Mouse (Mus musculus): ENCODE data around the gene Fat3. TPM values are rescaled to one million over a fixed set of nuclear protein-coding genes. Genes with fewer than 3 reads are reported as not detected.

The Fat3 gene
- polyA plus RNA-seq, 1 experiment from 2014 or later, result 6.6 TPM

GRCm38 (mm10) chr9:16499621-16500381, 1.3 kb downstream of the Fat3 start:
- Histone ChIP-seq H3K9ac (ENCODE audit: low read depth, low read length) (peak overlapping the region; percentile 69), H3K4me3 (ENCODE audit: low read length) (peak overlapping the region; percentile 62), H3K4me2 (replicated peaks; ENCODE audit: low read depth, low read length) (peak overlapping the region; percentile 95), H3K36me3 (ENCODE audit: control insufficient read depth, insufficient read depth, low read length) (no peaks in the 10 kb centered on the region), H3K9me3 (ENCODE audit: control insufficient read depth, low read length) (no peaks in the 10 kb centered on the region), H3K27ac (ENCODE audit: low read depth, low read length) (peak overlapping the region; percentile 47; the same call in 1 of the 2 replicates), H3K27me3 (ENCODE audit: control insufficient read depth, insufficient read depth, low read length) (0 out of 2 replicates have a peak, but pooled peaks cover 4% of the 10 kb centered on the region), H3K4me1 (ENCODE audit: control insufficient read depth, insufficient read depth, low read length) (0 out of 2 replicates have a peak, but pooled peaks cover 5% of the 10 kb centered on the region)
- peak; percentile 43 for ATAC-seq (ENCODE audit: low FRiP score, low TSS enrichment)
- under 1% methylated on average over 35 of the region's 35 CpGs for WGBS

DNA sequence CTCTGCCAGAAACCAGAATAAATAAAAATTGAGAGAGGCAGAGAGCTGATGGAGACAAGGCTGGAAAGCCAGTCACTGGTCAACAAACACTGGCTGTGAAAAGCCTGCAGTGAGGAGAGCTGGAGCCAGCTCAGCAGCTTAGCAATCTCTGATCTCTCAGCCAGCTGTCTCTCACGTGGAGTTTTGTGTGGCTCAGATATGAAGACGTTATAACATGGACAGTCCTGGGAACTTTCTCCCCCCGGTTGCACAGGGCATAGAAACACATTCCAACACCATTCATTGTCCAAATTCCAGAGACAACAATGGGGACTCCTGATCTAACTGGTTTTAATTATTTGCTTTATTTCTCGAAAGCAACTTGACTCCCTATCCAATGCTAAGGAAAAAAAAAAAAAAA, 2.2 kb downstream of the Fat3 start:
- Histone ChIP-seq H3K4me2 (replicated peaks; ENCODE audit: low read depth, low read length) (peak overlapping the region; percentile 95; the same call in 1 of the 2 replicates), H3K36me3 (ENCODE audit: control insufficient read depth, insufficient read depth, low read length) (no peaks in the 10 kb centered on the region), H3K4me1 (ENCODE audit: control insufficient read depth, insufficient read depth, low read length) (0 out of 2 replicates have a peak, but pooled peaks cover 5% of the 10 kb centered on the region), H3K4me3 (ENCODE audit: low read length) (no peak overlapping the region), H3K27ac (ENCODE audit: low read depth, low read length) (no peak overlapping the region), H3K27me3 (ENCODE audit: control insufficient read depth, insufficient read depth, low read length) (0 out of 2 replicates have a peak, but pooled peaks cover 4% of the 10 kb centered on the region), H3K9me3 (ENCODE audit: control insufficient read depth, low read length) (no peaks in the 10 kb centered on the region), H3K9ac (ENCODE audit: low read depth, low read length) (no peak overlapping the region)
- no peak for ATAC-seq (ENCODE audit: low FRiP score, low TSS enrichment)
- WGBS, result 16% methylated on average over 4 of the region's 4 CpGs

- Histone ChIP-seq H3K27me3 (ENCODE audit: control insufficient read depth, insufficient read depth, low read length) (0 out of 2 replicates have a peak, but pooled peaks cover 4% of the 10 kb centered on the region), H3K9ac (ENCODE audit: low read depth, low read length) (no peak overlapping the region), H3K36me3 (ENCODE audit: control insufficient read depth, insufficient read depth, low read length) (no peaks in the 10 kb centered on the region), H3K4me2 (replicated peaks; ENCODE audit: low read depth, low read length) (no peak overlapping the region), H3K4me1 (ENCODE audit: control insufficient read depth, insufficient read depth, low read length) (no peaks in the 10 kb centered on the region), H3K27ac (ENCODE audit: low read depth, low read length) (no peak overlapping the region), H3K4me3 (ENCODE audit: low read length) (no peak overlapping the region), H3K9me3 (ENCODE audit: control insufficient read depth, low read length) (no peaks in the 10 kb centered on the region)
- ATAC-seq (ENCODE audit: low FRiP score, low TSS enrichment), result no peak
- 100% methylated on average over 1 of the region's 1 CpGs for WGBS
These were observed 3.7 kb downstream of the Fat3 start for GRCm38 (mm10) chr9:16497361-16497760.

DNA sequence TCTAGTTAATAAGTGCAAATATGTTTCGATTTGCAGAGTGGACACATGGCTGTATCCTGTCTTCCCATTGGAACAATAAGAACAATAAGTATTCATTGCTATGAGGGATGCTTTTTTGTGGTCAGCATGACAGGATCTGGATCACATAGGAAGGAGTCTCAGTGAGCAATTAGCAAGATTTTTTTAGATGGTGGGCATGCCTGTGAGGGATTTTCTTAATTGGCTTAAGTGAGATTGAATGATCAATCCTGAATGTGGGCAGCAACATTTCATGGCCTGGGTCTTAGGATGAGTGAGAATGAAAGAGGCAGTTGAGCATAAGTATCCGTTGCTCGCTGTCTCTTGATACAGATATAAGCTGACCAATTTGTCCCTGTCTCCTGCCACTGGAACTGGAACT, 4.8 kb downstream of the Fat3 start:
- H3K27me3 ChIP-seq (ENCODE audit: control insufficient read depth, insufficient read depth, low read length), result no peaks in the 10 kb centered on the region
- 91% methylated on average over 3 of the region's 3 CpGs for WGBS
- H3K4me1 ChIP-seq (ENCODE audit: control insufficient read depth, insufficient read depth, low read length), result no peaks in the 10 kb centered on the region
- H3K27ac ChIP-seq (ENCODE audit: low read depth, low read length), result no peak overlapping the region
- no peak overlapping the region for H3K9ac ChIP-seq (ENCODE audit: low read depth, low read length)
- no peak overlapping the region for H3K4me3 ChIP-seq (ENCODE audit: low read length)
- no peak overlapping the region for H3K4me2 ChIP-seq (replicated peaks; ENCODE audit: low read depth, low read length)
- no peak for ATAC-seq (ENCODE audit: low FRiP score, low TSS enrichment)
- no peaks in the 10 kb centered on the region for H3K9me3 ChIP-seq (ENCODE audit: control insufficient read depth, low read length)
- H3K36me3 ChIP-seq (ENCODE audit: control insufficient read depth, insufficient read depth, low read length), result no peaks in the 10 kb centered on the region

DNA sequence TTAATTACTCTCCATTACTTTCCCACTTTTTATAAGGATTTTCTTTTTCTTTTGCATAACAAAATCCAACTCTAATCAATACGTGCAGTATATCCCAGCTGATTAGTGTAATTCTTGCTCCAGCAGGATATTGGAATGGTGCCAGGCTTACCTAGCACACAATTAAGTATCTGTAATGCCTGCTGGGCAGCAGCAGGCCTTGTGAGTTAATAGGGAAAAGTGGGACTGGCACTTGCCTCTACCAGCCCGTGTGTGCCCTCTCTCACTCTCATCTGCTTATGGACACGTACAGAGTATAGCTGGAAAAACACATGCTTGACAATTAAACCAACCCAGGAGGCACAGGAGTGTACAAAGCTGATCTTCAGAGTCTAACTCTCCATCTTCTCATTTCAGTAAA, 11.4 kb downstream of the Fat3 start:
- 71% methylated on average over 3 of the region's 3 CpGs for WGBS
- Histone ChIP-seq H3K9me3 (ENCODE audit: control insufficient read depth, low read length) (no peaks in the 10 kb centered on the region), H3K4me2 (replicated peaks; ENCODE audit: low read depth, low read length) (no peak overlapping the region), H3K9ac (ENCODE audit: low read depth, low read length) (no peak overlapping the region), H3K27ac (ENCODE audit: low read depth, low read length) (no peak overlapping the region), H3K4me3 (ENCODE audit: low read length) (no peak overlapping the region), H3K4me1 (ENCODE audit: control insufficient read depth, insufficient read depth, low read length) (0 out of 2 replicates have a peak, but pooled peaks cover 3% of the 10 kb centered on the region), H3K36me3 (ENCODE audit: control insufficient read depth, insufficient read depth, low read length) (no peaks in the 10 kb centered on the region), H3K27me3 (ENCODE audit: control insufficient read depth, insufficient read depth, low read length) (no peaks in the 10 kb centered on the region)
- ATAC-seq (ENCODE audit: low FRiP score, low TSS enrichment), result no peak

DNA sequence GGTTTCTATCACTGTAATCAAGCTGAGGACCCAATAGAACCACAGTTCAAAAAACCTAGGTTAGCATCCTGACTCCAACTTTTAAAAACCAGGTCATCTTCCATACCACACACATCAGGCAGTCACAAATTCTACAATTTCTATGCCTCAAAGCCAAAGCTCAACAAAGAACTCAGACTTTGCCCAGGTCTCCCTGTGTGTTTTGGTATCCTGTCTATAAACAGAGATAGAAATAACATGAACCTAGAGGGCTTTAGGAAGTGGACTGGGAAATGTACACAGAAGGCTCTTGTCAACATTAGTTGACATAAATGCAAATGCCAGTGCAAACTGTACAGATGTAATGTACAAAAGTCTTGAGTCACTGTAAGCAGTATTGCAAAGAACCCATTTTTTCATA, 13.5 kb downstream of the Fat3 start:
- H3K4me2 ChIP-seq (replicated peaks; ENCODE audit: low read depth, low read length), result no peak overlapping the region
- ATAC-seq (ENCODE audit: low FRiP score, low TSS enrichment), result no peak
- H3K9ac ChIP-seq (ENCODE audit: low read depth, low read length), result no peak overlapping the region
- no peak overlapping the region for H3K4me3 ChIP-seq (ENCODE audit: low read length)
- H3K36me3 ChIP-seq (ENCODE audit: control insufficient read depth, insufficient read depth, low read length), result no peaks in the 10 kb centered on the region
- no peaks in the 10 kb centered on the region for H3K27me3 ChIP-seq (ENCODE audit: control insufficient read depth, insufficient read depth, low read length)
- no peaks in the 10 kb centered on the region for H3K9me3 ChIP-seq (ENCODE audit: control insufficient read depth, low read length)
- 0 out of 2 replicates have a peak, but pooled peaks cover 3% of the 10 kb centered on the region for H3K4me1 ChIP-seq (ENCODE audit: control insufficient read depth, insufficient read depth, low read length)
- H3K27ac ChIP-seq (ENCODE audit: low read depth, low read length), result no peak overlapping the region

DNA sequence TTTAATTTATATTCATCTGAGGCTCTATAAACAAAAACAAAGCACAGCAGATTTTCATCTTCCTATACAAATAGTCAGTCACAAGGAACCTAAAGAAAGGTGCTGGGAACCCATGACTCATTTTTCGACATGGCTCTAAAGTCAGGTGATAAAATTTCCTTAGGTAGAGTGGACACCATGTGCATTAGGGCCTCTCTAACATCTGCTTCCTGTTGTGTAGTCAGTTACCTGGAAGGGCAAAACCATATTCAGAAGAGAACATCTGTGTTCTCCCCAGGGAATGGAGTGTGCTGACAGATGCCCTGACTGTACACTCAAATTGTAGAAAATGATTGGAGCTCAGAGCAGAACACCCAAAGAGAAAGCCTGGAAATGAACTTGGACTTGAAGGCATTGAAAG, 14.9 kb downstream of the Fat3 start:
- H3K27ac ChIP-seq (ENCODE audit: low read depth, low read length), result no peak overlapping the region
- 91% methylated on average over 1 of the region's 1 CpGs for WGBS
- no peak for ATAC-seq (ENCODE audit: low FRiP score, low TSS enrichment)
- H3K4me2 ChIP-seq (replicated peaks; ENCODE audit: low read depth, low read length), result no peak overlapping the region
- H3K27me3 ChIP-seq (ENCODE audit: control insufficient read depth, insufficient read depth, low read length), result no peaks in the 10 kb centered on the region
- H3K9me3 ChIP-seq (ENCODE audit: control insufficient read depth, low read length), result no peaks in the 10 kb centered on the region
- H3K36me3 ChIP-seq (ENCODE audit: control insufficient read depth, insufficient read depth, low read length), result no peaks in the 10 kb centered on the region
- 0 out of 2 replicates have a peak, but pooled peaks cover 3% of the 10 kb centered on the region for H3K4me1 ChIP-seq (ENCODE audit: control insufficient read depth, insufficient read depth, low read length)
- no peak overlapping the region for H3K9ac ChIP-seq (ENCODE audit: low read depth, low read length)
- H3K4me3 ChIP-seq (ENCODE audit: low read length), result no peak overlapping the region

DNA sequence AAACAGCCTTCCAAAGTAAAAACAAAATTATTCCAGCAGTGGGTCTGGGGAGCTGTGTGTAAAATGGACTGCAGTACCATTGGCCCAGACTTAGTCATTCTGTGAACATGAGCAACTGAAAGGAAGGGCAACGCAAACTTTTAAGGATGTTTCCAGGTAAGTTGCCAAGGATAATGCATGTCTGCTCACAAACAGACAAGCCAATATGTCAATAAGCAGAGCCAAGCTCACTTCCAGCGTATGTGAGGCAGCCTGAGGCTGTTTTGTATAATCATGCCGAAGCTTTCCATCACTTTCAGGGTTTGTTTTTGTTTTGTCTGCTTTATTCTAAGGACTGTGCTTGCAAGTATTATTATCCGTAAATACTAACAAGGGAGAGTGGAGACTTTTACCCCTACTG, 15.9 kb downstream of the Fat3 start:
- Histone ChIP-seq H3K4me1 (ENCODE audit: control insufficient read depth, insufficient read depth, low read length) (0 out of 2 replicates have a peak, but pooled peaks cover 3% of the 10 kb centered on the region), H3K4me3 (ENCODE audit: low read length) (no peak overlapping the region), H3K36me3 (ENCODE audit: control insufficient read depth, insufficient read depth, low read length) (no peaks in the 10 kb centered on the region), H3K27ac (ENCODE audit: low read depth, low read length) (no peak overlapping the region), H3K27me3 (ENCODE audit: control insufficient read depth, insufficient read depth, low read length) (no peaks in the 10 kb centered on the region), H3K4me2 (replicated peaks; ENCODE audit: low read depth, low read length) (no peak overlapping the region), H3K9ac (ENCODE audit: low read depth, low read length) (no peak overlapping the region), H3K9me3 (ENCODE audit: control insufficient read depth, low read length) (no peaks in the 10 kb centered on the region)
- ATAC-seq (ENCODE audit: low FRiP score, low TSS enrichment), result no peak
- WGBS, result 62% methylated on average over 4 of the region's 4 CpGs

DNA sequence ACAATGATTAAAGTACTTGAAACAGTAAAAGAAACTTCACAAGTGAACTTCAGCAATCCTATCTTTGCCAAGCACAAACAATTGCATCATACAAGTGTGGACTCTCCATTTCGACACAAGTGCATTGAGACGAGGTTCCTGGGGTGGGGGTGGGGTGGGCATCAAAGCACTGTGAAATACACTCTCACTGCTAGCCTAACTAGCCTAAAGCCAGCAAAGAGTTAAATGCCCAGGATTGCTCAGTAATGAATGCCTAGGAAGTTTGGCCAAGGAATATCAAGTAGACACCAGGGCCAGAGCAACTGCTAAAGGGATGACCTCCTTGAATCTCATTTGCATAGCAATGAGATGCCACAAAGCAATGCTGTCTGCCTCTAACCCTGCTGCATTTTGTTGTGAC, 16.3 kb downstream of the Fat3 start:
- Histone ChIP-seq H3K27me3 (ENCODE audit: control insufficient read depth, insufficient read depth, low read length) (no peaks in the 10 kb centered on the region), H3K27ac (ENCODE audit: low read depth, low read length) (no peak overlapping the region), H3K4me1 (ENCODE audit: control insufficient read depth, insufficient read depth, low read length) (0 out of 2 replicates have a peak, but pooled peaks cover 3% of the 10 kb centered on the region), H3K4me2 (replicated peaks; ENCODE audit: low read depth, low read length) (no peak overlapping the region), H3K36me3 (ENCODE audit: control insufficient read depth, insufficient read depth, low read length) (no peaks in the 10 kb centered on the region), H3K4me3 (ENCODE audit: low read length) (no peak overlapping the region), H3K9me3 (ENCODE audit: control insufficient read depth, low read length) (no peaks in the 10 kb centered on the region), H3K9ac (ENCODE audit: low read depth, low read length) (no peak overlapping the region)
- no peak for ATAC-seq (ENCODE audit: low FRiP score, low TSS enrichment)
- 78% methylated on average over 2 of the region's 2 CpGs for WGBS

All from kidney, embryonic 14.5 days (tissue).